Mouse (Mus musculus): ENCODE data around the gene Fam19a1. TPM values are rescaled to one million over a fixed set of nuclear protein-coding genes. Genes with fewer than 3 reads are reported as not detected.

Fam19a1 gene
- total RNA-seq, 1 experiment from 2014 or later: 4.9 TPM

Other genes starting within 250 kb of the Fam19a1 start
- not detected in 2 replicates for gene 1700123L14Rik, start 53.1 kb downstream of the Fam19a1 start, total RNA-seq (2021)

Measured in adrenal gland, postnatal 25 days (tissue).